Mouse (Mus musculus) kidney, embryonic 16.5 days (tissue): ENCODE data around the gene Trabd. TPM values are rescaled to one million over a fixed set of nuclear protein-coding genes. Genes with fewer than 3 reads are reported as not detected.

Experiments
- polyA plus RNA-seq: library from polyadenylated mRNA; unstranded; fragments of >200 nt; fragmentation: Nextera tagmentation; extraction: Ambion mirVana; gene quantifications from 2 replicates; pipeline ENCODE4 v1.2.1, GENCODE M21; 2015

The Trabd gene
- polyA plus RNA-seq, 1 experiment from 2014 or later: 60.3 TPM

Other genes starting within 250 kb of the Trabd start
- gene Pim3, start 212.9 kb upstream of the Trabd start, polyA plus RNA-seq: 59.6 and 77.7 TPM in 2 replicates
- not detected in 2 replicates for gene Ttll8, start 120.7 kb upstream of the Trabd start, polyA plus RNA-seq
- 0.06 TPM in 1 of 2 replicates, not detected in the other for gene Mlc1, start 96.1 kb upstream of the Trabd start, polyA plus RNA-seq
- 0.31 TPM in 1 of 2 replicates, not detected in the other for gene Mov10l1, start 92.2 kb upstream of the Trabd start, polyA plus RNA-seq
- 0.04 and 0.23 TPM in 2 replicates for gene Panx2, start 15.4 kb upstream of the Trabd start, polyA plus RNA-seq
- gene Selenoo, start 14.0 kb downstream of the Trabd start, polyA plus RNA-seq: 19.7 and 19.8 TPM in 2 replicates
- gene Tubgcp6, start 48.0 kb downstream of the Trabd start, polyA plus RNA-seq: 14.7 and 17.8 TPM in 2 replicates
- 23.4 and 25.8 TPM in 2 replicates for gene Hdac10, start 53.6 kb downstream of the Trabd start, polyA plus RNA-seq
- gene Mapk12, start 65.6 kb downstream of the Trabd start, polyA plus RNA-seq: 15.5 and 16.2 TPM in 2 replicates
- 16.0 and 16.4 TPM in 2 replicates for gene Mapk11, start 74.5 kb downstream of the Trabd start, polyA plus RNA-seq
- gene Plxnb2, start 105.7 kb downstream of the Trabd start, polyA plus RNA-seq: 184 and 188 TPM in 2 replicates
- 20.4 and 21.9 TPM in 2 replicates for gene Dennd6b, start 121.4 kb downstream of the Trabd start, polyA plus RNA-seq
- 24.0 and 26.7 TPM in 2 replicates for gene Ppp6r2, start 136.4 kb downstream of the Trabd start, polyA plus RNA-seq
- gene Sbf1, start 240.2 kb downstream of the Trabd start, polyA plus RNA-seq: 49.3 and 52.0 TPM in 2 replicates
- gene Adm2, start 247.6 kb downstream of the Trabd start, polyA plus RNA-seq: 0.98 and 1.5 TPM in 2 replicates